Mouse (Mus musculus) midbrain, embryonic 15.5 days (tissue): ENCODE measurements around the gene Insc. TPM values are rescaled to one million over a fixed set of nuclear protein-coding genes. Genes with fewer than 3 reads are reported as not detected.
"Not testable (repeated sequence)": the region's sequence is repeated elsewhere in the genome, so short reads cannot be mapped to it uniquely, and the experiment has no call there.

Source experiments
- ATAC-seq: fragments of 200-750 bp; cut with Nextera tagmentation; replicated peaks from 2 replicates; pipeline ENCODE4 v1.8.0; 2017; ENCODE audit warnings: moderate TSS enrichment
- H3K27ac ChIP-seq: fragments of 300-500 bp; sonication (generic); 2 replicates; pipeline ENCODE4 v1.5.1; 2015; ENCODE audit warnings: mild to moderate bottlenecking, inconsistent platforms
- H3K27me3 ChIP-seq: fragments of 300-500 bp; sonication (generic); replicated peaks from 2 replicates; pipeline ENCODE4 v1.6.1; 2015; ENCODE audit warnings: inconsistent platforms
- H3K36me3 ChIP-seq: fragments of 300-500 bp; sonication (generic); replicated peaks from 2 replicates; pipeline ENCODE4 v1.6.1; 2015; ENCODE audit warnings: inconsistent platforms
- H3K4me1 ChIP-seq: fragments of 300-500 bp; sonication (generic); 2 replicates; pipeline ENCODE4 v1.6.1; 2015; ENCODE audit warnings: inconsistent platforms
- H3K4me2 ChIP-seq: fragments of 300-500 bp; sonication (generic); 2 replicates; pipeline ENCODE4 v1.6.1; 2015; ENCODE audit warnings: inconsistent platforms, mild to moderate bottlenecking, moderate library complexity
- H3K4me3 ChIP-seq: fragments of 300-500 bp; sonication (generic); 2 replicates; pipeline ENCODE4 v1.5.1; 2015; ENCODE audit warnings: mild to moderate bottlenecking, inconsistent platforms
- H3K9ac ChIP-seq: fragments of 300-500 bp; sonication (generic); 2 replicates; pipeline ENCODE4 v1.6.1; 2015; ENCODE audit warnings: mild to moderate bottlenecking, inconsistent platforms
- H3K9me3 ChIP-seq: fragments of 300-500 bp; sonication (generic); 2 replicates; pipeline ENCODE4 v1.6.1; 2016; ENCODE audit warnings: inconsistent platforms
- WGBS: fragments of 180-500 bp; shearing (Covaris S2); methylation state at CpG from one replicate; pipeline ENCODE4 v1.1.7; 2015; ENCODE audit warnings: mixed read lengths; 5-methylcytosine and 5-hydroxymethylcytosine counted together
- polyA plus RNA-seq: library from polyadenylated mRNA; unstranded; fragments of >200 nt; fragmentation: Nextera tagmentation; extraction: Ambion mirVana; gene quantifications from 2 replicates; pipeline ENCODE4 v1.2.1, GENCODE M21; 2015

Insc gene
- 1.3 and 2.5 TPM in 2 replicates for polyA plus RNA-seq

DNA sequence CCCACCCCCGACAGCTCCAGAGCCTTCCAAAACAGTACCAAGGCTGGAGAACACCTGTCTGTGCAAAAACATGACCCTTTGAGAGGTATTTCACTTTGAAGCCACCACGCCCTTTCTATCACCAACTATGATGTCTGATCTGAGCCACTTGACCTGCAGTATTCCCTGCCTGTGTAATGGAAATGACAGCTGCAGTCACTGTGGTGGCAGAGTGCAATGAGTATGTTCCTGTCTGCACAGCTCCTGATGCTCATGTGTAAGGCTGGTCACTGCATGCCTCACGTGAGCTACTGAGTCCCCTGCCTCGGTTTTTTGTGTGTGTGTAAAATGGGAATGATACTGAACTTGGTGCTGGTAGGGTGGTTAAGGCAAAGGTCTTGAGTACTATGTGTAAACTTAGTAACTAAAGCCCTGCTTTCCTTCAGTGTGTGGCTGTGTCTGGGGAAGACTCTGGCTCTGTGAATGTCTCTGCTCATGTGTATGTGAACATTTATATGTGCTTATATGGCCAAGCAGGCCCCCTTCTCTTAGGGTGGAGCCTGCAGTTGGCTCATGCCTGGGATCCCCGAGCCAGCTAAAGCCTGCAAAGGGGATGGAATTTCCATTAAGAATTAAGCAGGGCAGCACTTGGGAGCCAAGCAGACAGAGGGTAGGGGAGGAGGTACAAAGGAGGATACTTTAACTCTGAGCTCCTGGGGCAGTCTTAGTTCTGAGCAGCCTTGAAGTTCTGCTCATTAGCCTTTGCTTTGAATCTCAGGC lies at the start of gene Insc:
TSS of gene Insc (plus strand) at position 673 of the 759 bp plus-strand sequence.
- Histone ChIP-seq H3K9ac (no peak within 1 kb of the TSS), H3K27ac (no peak within 1 kb of the TSS), H3K4me3 (no peak within 1 kb of the TSS), H3K4me1 (peaks cover 11% of the 10 kb centered on the region), H3K27me3 (no peaks in the 10 kb centered on the region), H3K4me2 (no peak within 1 kb of the TSS), H3K9me3 (no peaks in the 10 kb centered on the region), H3K36me3 (no peaks in the 10 kb centered on the region)
- 73% methylated on average over 5 of the region's 5 CpGs for WGBS
- no peak for ATAC-seq

DNA sequence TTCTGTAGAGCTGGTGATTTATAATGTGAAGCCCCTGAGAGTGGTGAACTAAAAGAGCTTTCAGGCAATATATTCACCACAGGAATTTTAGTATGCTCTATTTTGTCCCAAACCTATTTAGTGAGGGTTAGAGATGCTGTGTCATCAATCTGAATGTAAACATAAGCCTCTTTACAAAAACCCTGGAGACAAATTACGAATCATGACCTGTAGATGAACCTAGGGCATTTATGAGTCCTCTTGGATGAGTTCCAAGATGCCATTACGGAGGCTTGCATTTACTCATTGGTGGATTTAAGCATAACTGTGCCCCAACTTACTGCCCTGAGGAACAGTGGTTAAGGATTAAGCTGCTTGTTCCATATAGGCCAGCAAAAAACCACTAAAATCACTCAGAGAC lies 42.6 kb upstream of the Insc start:
- H3K27ac ChIP-seq: no peak overlapping the region
- ATAC-seq: no peak
- no peaks in the 10 kb centered on the region for H3K27me3 ChIP-seq
- no peaks in the 10 kb centered on the region for H3K9me3 ChIP-seq
- no peak overlapping the region for H3K9ac ChIP-seq
- H3K36me3 ChIP-seq: no peaks in the 10 kb centered on the region
- H3K4me3 ChIP-seq: no peak overlapping the region
- no peak overlapping the region for H3K4me2 ChIP-seq
- H3K4me1 ChIP-seq: no peaks in the 10 kb centered on the region
- 66% methylated on average over 2 of the region's 2 CpGs for WGBS

DNA sequence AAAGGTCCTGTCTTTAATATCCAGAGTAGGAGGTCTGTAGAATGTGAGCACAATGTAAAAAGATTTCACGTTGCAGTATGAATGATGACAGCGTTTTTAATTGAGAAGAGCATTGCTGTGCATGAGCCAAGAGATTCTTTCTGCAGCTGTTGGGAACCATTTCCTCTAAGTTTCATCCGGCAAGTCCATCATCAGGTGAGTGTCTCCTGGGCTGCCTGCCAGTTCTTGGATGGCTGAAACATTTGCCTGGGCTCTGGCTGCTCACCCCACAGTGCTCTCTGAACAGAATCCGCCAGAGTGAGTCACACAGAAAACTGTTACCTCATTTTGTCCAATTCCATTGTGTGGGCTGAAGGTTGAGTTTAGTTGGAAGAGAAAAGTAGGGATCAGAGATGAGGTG lies 36.8 kb upstream of the Insc start:
- 84% methylated on average over 4 of the region's 4 CpGs for WGBS
- H3K4me2 ChIP-seq: no peak overlapping the region
- no peaks in the 10 kb centered on the region for H3K27me3 ChIP-seq
- no peak for ATAC-seq
- no peak overlapping the region for H3K27ac ChIP-seq
- H3K4me1 ChIP-seq: no peaks in the 10 kb centered on the region
- no peaks in the 10 kb centered on the region for H3K36me3 ChIP-seq
- H3K9ac ChIP-seq: no peak overlapping the region
- no peaks in the 10 kb centered on the region for H3K9me3 ChIP-seq
- no peak overlapping the region for H3K4me3 ChIP-seq

DNA sequence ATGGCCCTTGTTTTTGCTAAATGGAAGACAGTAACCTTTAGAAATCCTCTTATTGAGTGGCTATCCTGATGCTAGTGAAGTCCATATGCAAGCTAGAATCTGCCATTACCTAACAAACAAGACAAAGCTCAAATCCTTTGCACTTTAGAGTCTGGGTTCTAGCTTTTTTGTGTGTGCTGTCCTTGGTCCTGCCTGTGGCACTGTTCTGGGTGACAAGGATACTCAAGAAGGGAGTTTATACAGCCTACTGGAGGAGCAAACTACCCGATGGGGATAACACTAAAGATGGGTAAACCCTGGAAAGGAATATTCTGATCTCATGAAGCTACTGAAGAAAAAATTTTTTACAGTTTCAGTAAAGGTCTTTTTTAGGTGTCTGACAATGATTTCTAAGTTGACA lies 36.1 kb upstream of the Insc start:
- no peak for ATAC-seq
- Histone ChIP-seq H3K9me3 (no peaks in the 10 kb centered on the region), H3K4me3 (no peak overlapping the region), H3K9ac (no peak overlapping the region), H3K4me2 (no peak overlapping the region), H3K27ac (no peak overlapping the region), H3K27me3 (no peaks in the 10 kb centered on the region), H3K4me1 (no peaks in the 10 kb centered on the region), H3K36me3 (no peaks in the 10 kb centered on the region)
- 90% methylated on average over 1 of the region's 1 CpGs for WGBS

DNA sequence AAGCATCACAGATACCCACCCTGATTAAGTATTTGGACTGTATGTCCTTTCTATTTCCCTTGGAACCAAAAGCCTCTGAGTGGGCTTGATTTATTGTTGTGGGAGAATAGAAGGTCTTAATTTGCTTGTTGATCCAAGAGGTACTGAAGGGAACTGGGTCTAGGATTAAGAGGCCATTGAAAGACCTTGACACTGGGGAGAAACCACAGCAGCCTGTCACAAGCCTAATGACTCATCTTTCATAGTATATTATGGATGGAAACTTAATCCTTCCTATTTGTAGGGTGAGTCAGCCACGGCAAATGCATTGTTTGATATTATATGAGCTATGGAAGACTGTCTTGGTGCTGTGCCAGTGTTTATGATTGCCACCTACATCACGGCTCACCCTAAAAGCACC lies 33.1 kb upstream of the Insc start:
- Histone ChIP-seq H3K27me3 (no peaks in the 10 kb centered on the region), H3K36me3 (no peaks in the 10 kb centered on the region), H3K27ac (no peak overlapping the region), H3K9me3 (no peaks in the 10 kb centered on the region), H3K4me1 (no peaks in the 10 kb centered on the region), H3K9ac (no peak overlapping the region), H3K4me2 (no peak overlapping the region), H3K4me3 (no peak overlapping the region)
- ATAC-seq: no peak
- 80% methylated on average over 2 of the region's 2 CpGs for WGBS

DNA sequence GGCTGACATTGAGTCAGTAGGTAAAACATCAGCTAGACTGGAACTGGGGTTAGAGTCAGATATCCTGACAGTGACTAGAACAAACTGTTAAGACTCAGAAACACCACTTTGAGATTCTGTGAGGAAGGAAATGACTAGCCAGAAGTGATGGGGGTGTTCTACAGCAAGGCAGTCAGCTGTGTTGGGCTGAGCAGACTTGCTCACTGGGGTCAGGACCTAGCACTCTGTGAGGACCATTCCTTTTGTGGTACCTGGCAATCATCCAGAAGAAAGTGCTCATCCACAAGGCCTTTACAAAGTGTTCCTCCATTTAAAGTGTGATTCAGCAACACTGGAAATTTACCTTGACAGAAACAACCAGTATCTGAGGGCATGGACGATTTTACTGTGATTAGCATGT lies 31.0 kb upstream of the Insc start:
- Histone ChIP-seq H3K4me1 (no peaks in the 10 kb centered on the region), H3K9me3 (no peaks in the 10 kb centered on the region), H3K27ac (no peak overlapping the region), H3K4me2 (no peak overlapping the region), H3K9ac (no peak overlapping the region), H3K36me3 (no peaks in the 10 kb centered on the region), H3K4me3 (no peak overlapping the region), H3K27me3 (peaks cover 6% of the 10 kb centered on the region)
- ATAC-seq: no peak
- 82% methylated on average over 1 of the region's 1 CpGs for WGBS

DNA sequence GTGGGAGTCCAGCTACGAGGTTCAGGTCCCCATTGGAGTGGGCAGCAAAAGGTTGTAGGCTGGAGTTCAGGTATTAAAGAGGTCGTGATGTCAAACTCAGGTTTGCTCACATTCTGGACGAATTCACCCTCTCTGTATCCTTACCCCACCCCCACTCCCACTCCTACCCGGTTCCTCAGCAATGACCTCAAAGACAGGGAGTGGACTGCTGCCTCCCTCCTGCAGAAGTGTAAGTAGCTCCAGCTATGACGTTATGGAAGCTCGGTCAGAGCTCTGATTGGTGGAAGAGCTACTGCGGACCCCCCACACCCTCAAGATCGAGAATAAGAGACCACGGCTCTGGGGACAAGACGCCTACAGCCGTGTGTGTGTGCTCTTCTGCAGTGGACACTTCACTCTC lies 25.2 kb upstream of the Insc start, which contains the start of gene Calcb:
TSS of gene Calcb (plus strand) at position 344 of the 400 bp plus-strand sequence.
- peak within 1 kb of the TSS; percentile 41 for H3K4me2 ChIP-seq
- no peaks in the 10 kb centered on the region for H3K36me3 ChIP-seq
- H3K9ac ChIP-seq: no peak within 1 kb of the TSS
- H3K4me1 ChIP-seq: peaks cover 22% of the 10 kb centered on the region
- 7% methylated on average over 11 of the region's 11 CpGs for WGBS
- no peak within 1 kb of the TSS for H3K27ac ChIP-seq
- peaks cover 36% of the 10 kb centered on the region for H3K27me3 ChIP-seq
- H3K9me3 ChIP-seq: no peaks in the 10 kb centered on the region
- peak within 1 kb of the TSS; percentile 21 for H3K4me3 ChIP-seq
- ATAC-seq: no peak

DNA sequence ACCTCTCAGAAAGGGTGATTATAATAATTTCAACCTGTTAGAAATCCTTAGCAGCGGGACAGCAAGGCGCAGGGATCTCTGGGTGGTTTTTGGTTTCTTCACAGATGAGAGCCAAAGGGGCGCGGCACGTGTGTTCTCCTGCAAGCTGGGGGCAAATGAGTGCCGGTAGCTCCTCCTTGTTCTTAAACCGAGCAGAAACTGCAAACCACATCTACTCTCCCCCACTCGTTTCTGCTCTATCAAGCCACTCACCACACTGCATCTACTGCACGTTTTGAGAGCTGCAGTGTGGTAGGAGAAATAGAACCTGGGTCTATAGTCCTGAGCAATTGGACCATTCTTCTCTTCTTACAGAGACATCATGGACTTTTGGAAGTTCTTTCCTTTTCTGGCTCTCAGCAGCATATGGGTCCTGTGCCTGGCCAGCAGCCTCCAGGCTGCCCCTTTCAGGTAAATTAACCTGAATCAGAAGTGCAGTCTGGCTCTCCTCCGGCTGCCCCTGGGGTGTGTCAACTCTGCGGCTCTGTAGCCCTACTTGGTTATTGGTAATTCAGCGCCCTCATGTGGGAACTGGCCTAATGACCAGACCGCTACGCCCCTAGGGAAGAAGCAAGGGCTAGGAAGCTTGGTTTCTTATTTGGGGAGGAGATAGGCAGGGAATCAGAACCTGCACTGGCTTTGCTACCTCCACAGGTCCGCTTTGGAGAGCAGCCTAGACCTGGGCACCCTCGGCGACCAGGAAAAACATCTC lies 23.9 kb upstream of the Insc start:
- Histone ChIP-seq H3K4me2 (peak overlapping the region; percentile 41), H3K36me3 (no peaks in the 10 kb centered on the region), H3K9ac (no peak overlapping the region), H3K27ac (no peak overlapping the region), H3K9me3 (no peaks in the 10 kb centered on the region), H3K4me3 (peak overlapping the region; percentile 21), H3K27me3 (peaks cover 36% of the 10 kb centered on the region), H3K4me1 (peaks cover 22% of the 10 kb centered on the region)
- 6% methylated on average over 17 of the region's 17 CpGs for WGBS
- ATAC-seq: no peak

DNA sequence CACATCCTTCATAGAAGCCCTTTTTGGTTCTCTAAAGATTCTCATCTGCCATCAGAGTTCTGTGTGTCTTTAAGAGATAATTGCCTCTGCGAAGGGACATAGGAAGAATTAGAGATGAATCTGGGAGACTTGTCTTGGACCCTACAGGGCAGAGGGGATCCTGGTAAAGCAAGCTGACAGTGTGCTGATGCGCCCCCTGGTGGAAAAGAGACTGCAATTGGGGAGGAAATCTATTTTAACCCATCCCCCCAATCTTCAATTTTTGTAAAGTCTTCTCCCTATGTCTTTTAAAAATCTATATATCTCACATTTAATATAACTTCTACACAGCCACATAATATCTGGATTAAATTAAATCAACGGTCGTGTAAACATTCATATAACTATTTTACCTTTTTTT lies 13.8 kb upstream of the Insc start:
- H3K9me3 ChIP-seq, H3K4me1 ChIP-seq, H3K4me2 ChIP-seq, H3K4me3 ChIP-seq, H3K27me3 ChIP-seq, ATAC-seq, H3K9ac ChIP-seq, H3K36me3 ChIP-seq, H3K27ac ChIP-seq: not testable (repeated sequence)
- WGBS: 55% methylated on average over 4 of the region's 4 CpGs

DNA sequence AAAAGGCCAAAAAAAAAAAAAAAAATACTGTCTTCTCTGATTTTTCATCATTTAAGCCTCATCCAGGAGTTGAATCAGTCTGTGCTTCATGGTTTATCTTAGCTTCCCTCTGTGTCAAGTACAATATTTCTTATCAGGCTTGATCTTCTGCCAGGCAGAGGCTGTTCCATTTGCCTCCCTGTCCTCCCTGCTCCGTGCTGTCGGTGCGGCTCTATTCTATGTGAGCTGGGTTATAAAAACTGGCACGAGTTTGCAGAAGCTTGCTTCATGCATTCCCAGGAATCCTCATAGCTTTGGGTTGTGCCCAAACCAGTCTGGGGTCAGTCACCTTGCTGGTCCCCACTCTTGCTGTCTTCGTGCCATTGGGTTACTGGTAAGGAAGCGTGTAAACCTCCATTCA lies 12.3 kb upstream of the Insc start:
- Histone ChIP-seq H3K4me1 (no peaks in the 10 kb centered on the region), H3K4me3 (no peak overlapping the region), H3K36me3 (no peaks in the 10 kb centered on the region), H3K27me3 (no peaks in the 10 kb centered on the region), H3K9me3 (no peaks in the 10 kb centered on the region), H3K4me2 (no peak overlapping the region), H3K27ac (no peak overlapping the region), H3K9ac (no peak overlapping the region)
- WGBS: 81% methylated on average over 6 of the region's 6 CpGs
- no peak for ATAC-seq

DNA sequence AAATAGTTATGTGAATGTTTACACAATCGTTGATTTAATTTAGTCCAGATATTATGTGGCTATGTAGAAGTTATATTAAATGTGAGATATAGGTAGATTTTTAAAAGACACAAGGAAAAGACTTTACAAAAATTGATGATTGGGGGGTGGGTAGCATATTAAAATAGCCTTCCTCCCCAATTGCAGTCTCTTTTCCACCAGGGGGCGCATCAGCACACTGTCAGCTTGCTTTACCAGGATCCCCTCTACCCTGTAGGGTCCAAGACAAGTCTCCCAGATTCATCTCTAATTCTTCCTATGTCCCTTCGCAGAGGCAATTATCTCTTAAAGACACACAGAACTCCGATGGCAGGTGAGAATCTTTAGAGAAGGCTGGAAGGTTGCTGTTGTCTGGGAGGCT lies 11.8 kb upstream of the Insc start:
- H3K4me1 ChIP-seq, H3K36me3 ChIP-seq, H3K27me3 ChIP-seq, ATAC-seq, H3K9me3 ChIP-seq, H3K27ac ChIP-seq, H3K4me3 ChIP-seq, H3K9ac ChIP-seq, H3K4me2 ChIP-seq: not testable (repeated sequence)
- WGBS: 35% methylated on average over 4 of the region's 4 CpGs

DNA sequence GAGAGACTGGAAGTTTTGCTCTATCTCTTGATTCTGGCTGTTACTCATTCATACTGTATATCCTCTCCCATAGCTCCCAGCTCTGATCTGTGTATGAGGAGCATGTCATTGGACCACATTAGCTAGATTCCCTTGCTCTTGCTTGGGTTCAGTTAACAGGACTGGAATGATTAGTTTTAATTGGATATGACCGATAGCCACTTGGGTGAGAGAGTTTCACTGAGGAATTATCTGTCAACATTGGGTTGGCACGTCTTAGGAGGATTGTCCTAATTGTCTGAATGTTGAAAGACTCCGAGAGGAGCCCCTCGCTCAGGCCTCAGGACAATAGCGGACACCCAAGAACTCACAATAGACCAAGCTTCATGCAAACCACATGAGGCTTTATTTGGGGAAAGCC lies 7.2 kb upstream of the Insc start:
- Histone ChIP-seq H3K27me3 (no peaks in the 10 kb centered on the region), H3K9ac (no peak overlapping the region), H3K4me3 (no peak overlapping the region), H3K4me1 (no peaks in the 10 kb centered on the region), H3K4me2 (no peak overlapping the region), H3K36me3 (no peaks in the 10 kb centered on the region), H3K9me3 (no peaks in the 10 kb centered on the region), H3K27ac (no peak overlapping the region)
- 39% methylated on average over 5 of the region's 5 CpGs for WGBS
- no peak for ATAC-seq

DNA sequence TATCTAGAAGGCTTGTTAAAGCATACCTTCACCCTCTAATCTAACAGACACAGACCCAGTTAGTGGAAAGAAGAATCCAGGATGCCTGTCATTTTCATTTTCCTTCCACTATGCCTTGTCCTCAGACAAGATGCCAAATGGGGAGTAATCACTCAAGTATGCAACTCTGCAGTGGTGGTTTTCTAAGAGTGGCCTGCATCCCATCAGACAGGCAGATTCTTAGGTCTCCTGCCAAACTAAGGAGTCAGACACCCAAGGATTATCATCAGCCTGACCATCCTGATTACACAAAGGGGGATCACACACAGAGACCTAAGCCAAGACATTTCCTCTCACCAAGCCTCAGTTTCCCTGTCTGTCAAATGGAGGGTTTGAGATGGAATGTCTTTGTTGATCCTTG lies 5.3 kb upstream of the Insc start:
- H3K4me3 ChIP-seq: no peak overlapping the region
- H3K4me1 ChIP-seq: no peaks in the 10 kb centered on the region
- ATAC-seq: no peak

More for the DNA sequence above, 5.3 kb upstream of the Insc start:
- Histone ChIP-seq H3K9ac (no peak overlapping the region), H3K27ac (no peak overlapping the region), H3K9me3 (no peaks in the 10 kb centered on the region), H3K36me3 (no peaks in the 10 kb centered on the region), H3K4me2 (no peak overlapping the region), H3K27me3 (no peaks in the 10 kb centered on the region)
